Mouse (Mus musculus) embryonic fibroblast, embryonic 13.5 days (primary cell): Measurements from ENCODE around the gene Resp18.
A peak's percentile ranks its signal among the peaks of the same experiment; 100 is the strongest.

Experiments used
- CTCF ChIP-seq: IDR thresholded peaks from 2 replicates; pipeline ENCODE4 v1.5.1; 2011; ENCODE audit warnings: mild to moderate bottlenecking, control low read depth, low read length, moderate library complexity, borderline replicate concordance; ENCODE audit not compliant: insufficient read depth
- POLR2A ChIP-seq: IDR thresholded peaks from 2 replicates; pipeline ENCODE4 v1.6.1; 2011; ENCODE audit warnings: low read depth, mild to moderate bottlenecking, control low read depth, low read length, moderate library complexity

- TF ChIP-seq CTCF = no peak
- peak; percentile 57; the same call in 1 of the 2 replicates for TF ChIP-seq POLR2A
Observed at GRCm38 (mm10) chr1:75262969-75263951, 15.0 kb downstream of the Resp18 start.
